Mouse (Mus musculus): ENCODE results near the gene Rab14. TPM values are rescaled to one million over a fixed set of nuclear protein-coding genes. Genes with fewer than 3 reads are reported as not detected.

The Rab14 gene
- polyA plus RNA-seq, 1 experiment from 2014 or later: 415 TPM

GRCm38 (mm10) chr2:35188929-35189328, 12.0 kb downstream of the Rab14 start:
- DNase-seq: no peak
- H3K9me3 ChIP-seq (ENCODE audit: control insufficient read depth, low read length): no peaks in the 10 kb centered on the region
- H3K27me3 ChIP-seq (ENCODE audit: control insufficient read depth, insufficient read depth, low read length): no peaks in the 10 kb centered on the region

GRCm38 (mm10) chr2:35183115-35183673, 17.7 kb downstream of the Rab14 start:
- no peak overlapping the region for H3K4me3 ChIP-seq (replicated peaks; ENCODE audit: low read depth, low read length)
- peaks cover 71% of the 10 kb centered on the region for H3K36me3 ChIP-seq (ENCODE audit: control insufficient read depth, insufficient read depth, low read length)
- no peak overlapping the region for H3K9ac ChIP-seq (replicated peaks; ENCODE audit: low read length)
- H3K4me2 ChIP-seq (ENCODE audit: low read length): no peak overlapping the region
- 90% methylated on average over 6 of the region's 6 CpGs for WGBS
- H3K27ac ChIP-seq (replicated peaks; ENCODE audit: low read depth, low read length): no peak overlapping the region
- no peaks in the 10 kb centered on the region for H3K27me3 ChIP-seq (ENCODE audit: control insufficient read depth, insufficient read depth, low read length)
- ATAC-seq (ENCODE audit: low FRiP score, low TSS enrichment): no peak
- no peak for DNase-seq
- H3K9me3 ChIP-seq (ENCODE audit: control insufficient read depth, low read length): no peaks in the 10 kb centered on the region
- H3K4me1 ChIP-seq (ENCODE audit: control insufficient read depth, insufficient read depth, low read length): no peaks in the 10 kb centered on the region

More at GRCm38 (mm10) chr2:35188929-35189328, 12.0 kb downstream of the Rab14 start:
- no peak for ATAC-seq (ENCODE audit: low FRiP score, low TSS enrichment)
- peaks cover 53% of the 10 kb centered on the region for H3K36me3 ChIP-seq (ENCODE audit: control insufficient read depth, insufficient read depth, low read length)
- no peak overlapping the region for H3K4me2 ChIP-seq (ENCODE audit: low read length)
- H3K9ac ChIP-seq (replicated peaks; ENCODE audit: low read length): no peak overlapping the region
- no peak overlapping the region for H3K27ac ChIP-seq (replicated peaks; ENCODE audit: low read depth, low read length)
- no peaks in the 10 kb centered on the region for H3K4me1 ChIP-seq (ENCODE audit: control insufficient read depth, insufficient read depth, low read length)
- WGBS: 92% methylated on average over 5 of the region's 5 CpGs
- H3K4me3 ChIP-seq (replicated peaks; ENCODE audit: low read depth, low read length): no peak overlapping the region

- no peaks in the 10 kb centered on the region for H3K4me1 ChIP-seq (ENCODE audit: control insufficient read depth, insufficient read depth, low read length)
- WGBS: 88% methylated on average over 3 of the region's 3 CpGs
- no peak overlapping the region for H3K4me3 ChIP-seq (replicated peaks; ENCODE audit: low read depth, low read length)
- no peak overlapping the region for H3K4me2 ChIP-seq (ENCODE audit: low read length)
- no peaks in the 10 kb centered on the region for H3K27me3 ChIP-seq (ENCODE audit: control insufficient read depth, insufficient read depth, low read length)
- no peaks in the 10 kb centered on the region for H3K9me3 ChIP-seq (ENCODE audit: control insufficient read depth, low read length)
- no peak overlapping the region for H3K27ac ChIP-seq (replicated peaks; ENCODE audit: low read depth, low read length)
- DNase-seq (no peak), ATAC-seq (ENCODE audit: low FRiP score, low TSS enrichment) (no peak)
- no peak overlapping the region for H3K9ac ChIP-seq (replicated peaks; ENCODE audit: low read length)
- H3K36me3 ChIP-seq (ENCODE audit: control insufficient read depth, insufficient read depth, low read length): peaks cover 86% of the 10 kb centered on the region
Observed at GRCm38 (mm10) chr2:35178153-35178552, 22.8 kb downstream of the Rab14 start.

DNA sequence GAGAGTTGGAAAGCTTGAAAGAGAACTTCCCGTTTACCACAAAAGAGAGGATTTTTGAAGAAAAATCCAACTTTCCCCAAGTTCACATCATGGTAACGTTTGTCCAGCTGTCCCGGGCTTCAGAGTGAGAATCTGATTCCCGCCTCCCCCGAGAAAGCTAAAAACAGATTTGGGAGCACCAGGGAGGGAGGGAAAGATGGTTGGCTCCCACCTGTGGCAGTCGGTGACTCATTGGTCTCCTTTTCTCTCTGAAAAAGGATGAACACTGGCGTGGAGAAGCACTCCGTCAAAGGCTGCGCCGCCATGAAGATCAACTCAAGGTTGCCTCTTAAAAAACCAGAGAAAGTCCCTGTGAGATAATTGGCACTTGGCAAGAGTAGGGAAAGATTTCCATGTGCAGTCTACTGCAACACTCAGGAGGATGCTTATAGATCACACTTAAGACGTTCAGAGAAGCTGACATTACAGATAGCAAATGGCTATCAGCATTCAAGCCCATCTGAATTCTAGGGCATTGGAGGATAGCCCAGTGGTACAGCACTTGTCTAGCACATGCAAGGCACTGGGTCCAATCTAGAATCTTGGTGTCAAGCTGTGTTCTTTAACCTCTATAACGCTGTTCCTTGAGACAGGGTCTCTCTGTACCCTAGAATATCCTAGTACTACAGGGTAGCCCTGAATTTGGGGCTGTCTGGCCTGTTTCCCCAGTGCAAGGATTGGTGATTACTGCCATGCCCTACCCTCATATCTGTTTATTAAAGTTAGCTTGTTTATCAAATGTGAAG, 25.4 kb downstream of the Rab14 start:
- no peaks in the 10 kb centered on the region for H3K9me3 ChIP-seq (ENCODE audit: control insufficient read depth, low read length)
- no peak overlapping the region for H3K4me2 ChIP-seq (ENCODE audit: low read length)
- H3K36me3 ChIP-seq (ENCODE audit: control insufficient read depth, insufficient read depth, low read length): peaks cover 90% of the 10 kb centered on the region
- H3K4me1 ChIP-seq (ENCODE audit: control insufficient read depth, insufficient read depth, low read length): no peaks in the 10 kb centered on the region
- no peak overlapping the region for H3K4me3 ChIP-seq (replicated peaks; ENCODE audit: low read depth, low read length)
- H3K9ac ChIP-seq (replicated peaks; ENCODE audit: low read length): no peak overlapping the region
- ATAC-seq (ENCODE audit: low FRiP score, low TSS enrichment) (no peak), DNase-seq (no peak)
- WGBS: 95% methylated on average over 12 of the region's 12 CpGs
- H3K27me3 ChIP-seq (ENCODE audit: control insufficient read depth, insufficient read depth, low read length): no peaks in the 10 kb centered on the region
- no peak overlapping the region for H3K27ac ChIP-seq (replicated peaks; ENCODE audit: low read depth, low read length)

GRCm38 (mm10) chr2:35174100-35174499, 26.8 kb downstream of the Rab14 start:
- Histone ChIP-seq H3K4me1 (ENCODE audit: control insufficient read depth, insufficient read depth, low read length) (no peaks in the 10 kb centered on the region), H3K4me3 (replicated peaks; ENCODE audit: low read depth, low read length) (no peak overlapping the region), H3K27me3 (ENCODE audit: control insufficient read depth, insufficient read depth, low read length) (no peaks in the 10 kb centered on the region), H3K9me3 (ENCODE audit: control insufficient read depth, low read length) (no peaks in the 10 kb centered on the region), H3K9ac (replicated peaks; ENCODE audit: low read length) (no peak overlapping the region), H3K36me3 (ENCODE audit: control insufficient read depth, insufficient read depth, low read length) (peaks cover 91% of the 10 kb centered on the region), H3K4me2 (ENCODE audit: low read length) (no peak overlapping the region), H3K27ac (replicated peaks; ENCODE audit: low read depth, low read length) (no peak overlapping the region)
- ATAC-seq (ENCODE audit: low FRiP score, low TSS enrichment): no peak
- no peak for DNase-seq
- 68% methylated on average over 5 of the region's 5 CpGs for WGBS

DNA sequence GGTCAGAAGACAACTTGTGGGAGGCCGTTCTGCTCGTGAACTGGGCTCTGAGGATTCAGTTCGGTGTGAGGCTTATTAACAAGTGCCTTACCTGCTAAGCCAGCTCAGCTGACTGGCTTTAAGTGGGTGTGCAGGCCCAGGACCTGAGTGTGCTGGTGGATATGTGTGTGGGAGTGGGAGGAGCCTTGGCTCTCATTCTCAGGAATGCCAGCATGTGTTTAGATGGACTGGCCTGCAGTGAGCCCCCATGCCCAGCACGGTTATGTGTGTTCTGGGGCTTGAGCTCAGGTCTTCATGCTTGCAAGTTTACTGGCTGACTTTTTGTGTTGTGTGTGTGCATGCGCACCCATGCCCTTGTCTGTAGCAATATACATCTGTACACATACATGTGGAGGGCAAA, 27.3 kb downstream of the Rab14 start:
- DNase-seq (no peak), ATAC-seq (ENCODE audit: low FRiP score, low TSS enrichment) (no peak)
- Histone ChIP-seq H3K4me3 (replicated peaks; ENCODE audit: low read depth, low read length) (no peak overlapping the region), H3K4me2 (ENCODE audit: low read length) (no peak overlapping the region), H3K4me1 (ENCODE audit: control insufficient read depth, insufficient read depth, low read length) (no peaks in the 10 kb centered on the region), H3K36me3 (ENCODE audit: control insufficient read depth, insufficient read depth, low read length) (peaks cover 88% of the 10 kb centered on the region), H3K27ac (replicated peaks; ENCODE audit: low read depth, low read length) (no peak overlapping the region), H3K27me3 (ENCODE audit: control insufficient read depth, insufficient read depth, low read length) (no peaks in the 10 kb centered on the region), H3K9me3 (ENCODE audit: control insufficient read depth, low read length) (no peaks in the 10 kb centered on the region), H3K9ac (replicated peaks; ENCODE audit: low read length) (no peak overlapping the region)
- WGBS: 95% methylated on average over 5 of the region's 5 CpGs

DNA sequence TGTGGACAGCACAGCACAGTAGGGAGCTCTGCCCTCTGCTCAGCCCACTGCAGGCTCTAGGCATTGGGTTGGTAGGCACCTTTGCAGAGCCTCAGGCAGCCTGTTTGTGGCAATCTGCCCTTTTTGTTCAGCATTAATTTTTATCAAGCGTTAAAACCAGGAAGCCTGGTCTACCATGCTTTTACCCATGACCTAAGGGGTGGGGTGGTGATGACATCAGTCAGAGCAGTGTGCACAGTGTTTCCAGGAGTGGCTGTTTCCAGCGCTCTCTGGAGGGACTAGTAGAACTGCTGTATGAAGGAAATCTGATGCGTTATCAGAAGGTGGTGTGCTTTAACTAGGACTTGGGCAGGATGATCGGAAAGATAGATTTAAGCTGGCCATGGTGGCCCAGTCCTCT, 28.7 kb downstream of the Rab14 start:
- H3K4me2 ChIP-seq (ENCODE audit: low read length): no peak overlapping the region
- H3K9ac ChIP-seq (replicated peaks; ENCODE audit: low read length): no peak overlapping the region
- H3K4me3 ChIP-seq (replicated peaks; ENCODE audit: low read depth, low read length): no peak overlapping the region
- peaks cover 89% of the 10 kb centered on the region for H3K36me3 ChIP-seq (ENCODE audit: control insufficient read depth, insufficient read depth, low read length)
- no peak for DNase-seq
- H3K4me1 ChIP-seq (ENCODE audit: control insufficient read depth, insufficient read depth, low read length): no peaks in the 10 kb centered on the region
- no peak for ATAC-seq (ENCODE audit: low FRiP score, low TSS enrichment)
- H3K27me3 ChIP-seq (ENCODE audit: control insufficient read depth, insufficient read depth, low read length): no peaks in the 10 kb centered on the region
- H3K27ac ChIP-seq (replicated peaks; ENCODE audit: low read depth, low read length): no peak overlapping the region
- no peaks in the 10 kb centered on the region for H3K9me3 ChIP-seq (ENCODE audit: control insufficient read depth, low read length)
- WGBS: 95% methylated on average over 4 of the region's 4 CpGs

- Histone ChIP-seq H3K9me3 (ENCODE audit: control insufficient read depth, low read length) (no peaks in the 10 kb centered on the region), H3K27ac (replicated peaks; ENCODE audit: low read depth, low read length) (no peak overlapping the region), H3K4me1 (ENCODE audit: control insufficient read depth, insufficient read depth, low read length) (no peaks in the 10 kb centered on the region), H3K4me2 (ENCODE audit: low read length) (no peak overlapping the region), H3K9ac (replicated peaks; ENCODE audit: low read length) (no peak overlapping the region), H3K27me3 (ENCODE audit: control insufficient read depth, insufficient read depth, low read length) (no peaks in the 10 kb centered on the region), H3K36me3 (ENCODE audit: control insufficient read depth, insufficient read depth, low read length) (peaks cover 91% of the 10 kb centered on the region), H3K4me3 (replicated peaks; ENCODE audit: low read depth, low read length) (no peak overlapping the region)
- WGBS: 93% methylated on average over 10 of the region's 10 CpGs
- DNase-seq: no peak
- no peak for ATAC-seq (ENCODE audit: low FRiP score, low TSS enrichment)
Observed at GRCm38 (mm10) chr2:35171341-35171861, 29.5 kb downstream of the Rab14 start.

DNA sequence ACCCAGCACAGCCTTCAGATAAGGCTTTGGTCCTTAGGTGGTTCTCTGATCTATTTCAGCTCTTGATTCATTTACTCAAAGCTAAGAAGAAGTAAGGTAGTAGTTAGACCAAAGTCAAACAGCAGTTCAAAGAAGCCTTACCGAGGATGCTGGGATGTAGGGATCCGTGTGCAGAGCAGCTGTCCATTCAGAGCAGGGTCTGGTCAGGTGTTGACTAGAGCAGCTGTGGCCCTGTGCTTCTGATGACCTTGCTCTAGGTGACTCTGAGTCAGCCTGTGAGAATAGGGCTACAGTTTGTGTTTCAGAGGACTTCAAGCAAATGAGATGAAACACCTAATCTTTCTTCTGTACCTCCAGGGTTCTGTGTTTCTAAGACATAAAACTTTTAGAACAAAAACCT, 31.5 kb downstream of the Rab14 start:
- H3K27ac ChIP-seq (replicated peaks; ENCODE audit: low read depth, low read length): no peak overlapping the region
- peaks cover 84% of the 10 kb centered on the region for H3K36me3 ChIP-seq (ENCODE audit: control insufficient read depth, insufficient read depth, low read length)
- no peaks in the 10 kb centered on the region for H3K27me3 ChIP-seq (ENCODE audit: control insufficient read depth, insufficient read depth, low read length)
- no peak overlapping the region for H3K4me2 ChIP-seq (ENCODE audit: low read length)
- H3K9me3 ChIP-seq (ENCODE audit: control insufficient read depth, low read length): no peaks in the 10 kb centered on the region
- H3K9ac ChIP-seq (replicated peaks; ENCODE audit: low read length): no peak overlapping the region
- no peak overlapping the region for H3K4me3 ChIP-seq (replicated peaks; ENCODE audit: low read depth, low read length)
- ATAC-seq (ENCODE audit: low FRiP score, low TSS enrichment) (no peak), DNase-seq (no peak)
- no peaks in the 10 kb centered on the region for H3K4me1 ChIP-seq (ENCODE audit: control insufficient read depth, insufficient read depth, low read length)
- WGBS: 94% methylated on average over 2 of the region's 2 CpGs
